Mouse (Mus musculus): ENCODE data around the gene Dennd1b. TPM values are rescaled to one million over a fixed set of nuclear protein-coding genes. Genes with fewer than 3 reads are reported as not detected.

Gene Dennd1b
- total and polyA plus RNA-seq, 2 experiments from 2014 or later, result 11.1 to 39.6 TPM

- ATAC-seq (ENCODE audit: insufficient read depth, low read depth), result no peak
- H3K4me3 ChIP-seq (ENCODE audit: low read depth, low read length), result no peak overlapping the region
- H3K4me2 ChIP-seq (ENCODE audit: low read depth, low read length), result no peak overlapping the region
- no peaks in the 10 kb centered on the region for H3K9me3 ChIP-seq (replicated peaks; ENCODE audit: control insufficient read depth, low read length)
- no peaks in the 10 kb centered on the region for H3K36me3 ChIP-seq (replicated peaks; ENCODE audit: control insufficient read depth, insufficient read depth, low read length)
- peak; percentile 9 for DNase-seq (ENCODE audit: low spot score)
- WGBS, result 71% methylated on average over 6 of the region's 6 CpGs
- no peak overlapping the region for H3K27ac ChIP-seq (ENCODE audit: low read depth)
- no peak for TF ChIP-seq EP300 (IDR thresholded peaks at IDR 0.05; ENCODE audit: low read depth)
- TF ChIP-seq CTCF (IDR thresholded peaks at IDR 0.05; ENCODE audit: low read depth), result no peak
- no peaks in the 10 kb centered on the region for H3K27me3 ChIP-seq (ENCODE audit: control insufficient read depth, insufficient read depth, low read length)
- H3K4me1 ChIP-seq (ENCODE audit: control insufficient read depth, insufficient read depth), result peaks cover 7% of the 10 kb centered on the region; the same call in 1 of the 2 replicates
- no peak overlapping the region for H3K9ac ChIP-seq (replicated peaks; ENCODE audit: low read depth, low read length)
Measured at GRCm38 (mm10) chr1:139079523-139079922, 116.3 kb downstream of the Dennd1b start.

DNA sequence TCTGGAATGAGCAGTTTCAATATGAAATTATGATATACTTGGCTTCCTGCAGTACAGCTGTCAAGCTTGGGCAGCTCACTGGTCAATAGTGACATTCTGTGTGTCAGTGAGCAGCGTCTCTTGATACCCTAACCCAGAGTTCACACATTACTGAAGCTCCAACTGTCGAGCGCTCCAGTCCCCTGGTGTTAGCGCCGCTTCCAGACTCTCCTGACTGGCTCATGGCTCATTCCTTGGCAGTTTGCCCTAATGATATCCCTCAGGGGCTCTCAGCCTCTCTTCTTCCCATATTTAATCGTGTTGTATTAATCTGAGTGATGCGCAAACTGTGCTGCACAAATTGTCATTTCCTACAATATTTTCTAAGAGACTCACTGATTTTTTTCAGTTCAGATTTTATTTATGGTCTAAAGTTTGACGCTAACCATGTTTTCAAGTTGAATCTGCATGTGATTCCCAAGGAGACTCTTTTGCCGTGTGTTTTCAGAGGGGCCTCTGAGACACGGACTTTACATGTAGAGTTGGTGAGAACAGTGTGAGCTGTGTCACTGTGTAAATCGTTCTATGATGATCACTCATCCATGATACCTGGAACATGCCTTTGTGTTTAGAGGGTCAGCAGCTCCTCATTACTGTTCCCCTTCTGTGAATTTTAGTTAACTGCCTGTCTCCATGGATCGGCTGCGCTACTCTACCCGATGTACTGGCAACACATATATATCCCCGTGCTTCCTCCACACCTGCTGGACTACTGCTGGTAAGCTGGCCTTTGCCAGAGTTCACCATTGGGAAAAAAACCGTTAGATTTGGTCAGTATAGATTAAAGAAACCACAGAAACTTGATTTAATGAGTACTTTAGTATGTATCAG is 117.5 kb downstream of the Dennd1b start:
- Histone ChIP-seq H3K9ac (replicated peaks; ENCODE audit: low read depth, low read length) (no peak overlapping the region), H3K4me2 (ENCODE audit: low read depth, low read length) (peak overlapping the region; percentile 30; the same call in 1 of the 2 replicates), H3K4me3 (ENCODE audit: low read depth, low read length) (no peak overlapping the region), H3K27me3 (ENCODE audit: control insufficient read depth, insufficient read depth, low read length) (no peaks in the 10 kb centered on the region), H3K27ac (ENCODE audit: low read depth) (no peak overlapping the region), H3K4me1 (ENCODE audit: control insufficient read depth, insufficient read depth) (peaks cover 7% of the 10 kb centered on the region; the same call in 1 of the 2 replicates), H3K36me3 (replicated peaks; ENCODE audit: control insufficient read depth, insufficient read depth, low read length) (no peaks in the 10 kb centered on the region), H3K9me3 (replicated peaks; ENCODE audit: control insufficient read depth, low read length) (no peaks in the 10 kb centered on the region)
- ATAC-seq (ENCODE audit: insufficient read depth, low read depth) (no peak), DNase-seq (ENCODE audit: low spot score) (peak; percentile 51)
- 51% methylated on average over 16 of the region's 16 CpGs for WGBS
- TF ChIP-seq CTCF (IDR thresholded peaks at IDR 0.05; ENCODE audit: low read depth), result no peak
- TF ChIP-seq EP300 (IDR thresholded peaks at IDR 0.05; ENCODE audit: low read depth), result no peak

GRCm38 (mm10) chr1:139083382-139083781 is 120.1 kb downstream of the Dennd1b start:
- peak; percentile 6 for DNase-seq (ENCODE audit: low spot score)
- Histone ChIP-seq H3K4me1 (ENCODE audit: control insufficient read depth, insufficient read depth) (peaks cover 7% of the 10 kb centered on the region; the same call in 1 of the 2 replicates), H3K27ac (ENCODE audit: low read depth) (no peak overlapping the region), H3K9ac (replicated peaks; ENCODE audit: low read depth, low read length) (no peak overlapping the region), H3K4me3 (ENCODE audit: low read depth, low read length) (no peak overlapping the region), H3K36me3 (replicated peaks; ENCODE audit: control insufficient read depth, insufficient read depth, low read length) (no peaks in the 10 kb centered on the region), H3K9me3 (replicated peaks; ENCODE audit: control insufficient read depth, low read length) (no peaks in the 10 kb centered on the region), H3K4me2 (ENCODE audit: low read depth, low read length) (no peak overlapping the region), H3K27me3 (ENCODE audit: control insufficient read depth, insufficient read depth, low read length) (no peaks in the 10 kb centered on the region)
- 64% methylated on average over 2 of the region's 2 CpGs for WGBS
- ATAC-seq (ENCODE audit: insufficient read depth, low read depth), result no peak
- TF ChIP-seq CTCF (IDR thresholded peaks at IDR 0.05; ENCODE audit: low read depth) (peak; percentile 47), EP300 (IDR thresholded peaks at IDR 0.05; ENCODE audit: low read depth) (no peak)

DNA sequence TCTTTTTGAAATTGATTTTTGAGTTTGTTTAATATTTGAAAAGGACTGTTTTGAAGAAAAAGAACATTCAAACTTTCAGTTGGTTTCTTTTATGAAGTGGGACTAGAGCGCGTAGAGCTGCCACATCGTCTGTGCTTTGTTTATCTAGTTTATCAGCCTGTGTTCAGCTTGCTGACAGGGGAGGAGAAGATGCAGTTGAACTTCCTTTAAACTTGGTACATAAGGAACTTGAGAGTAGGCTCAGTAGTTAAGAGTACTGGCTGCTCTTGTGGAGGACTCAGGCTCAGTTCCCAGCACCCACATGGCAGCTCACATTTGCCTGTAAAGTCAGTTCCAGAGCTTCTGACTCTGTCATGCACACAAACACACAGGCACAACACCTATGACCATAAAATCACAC is 124.3 kb downstream of the Dennd1b start:
- no peak overlapping the region for H3K27ac ChIP-seq (ENCODE audit: low read depth)
- no peaks in the 10 kb centered on the region for H3K27me3 ChIP-seq (ENCODE audit: control insufficient read depth, insufficient read depth, low read length)
- no peaks in the 10 kb centered on the region for H3K4me1 ChIP-seq (ENCODE audit: control insufficient read depth, insufficient read depth)
- no peak overlapping the region for H3K4me3 ChIP-seq (ENCODE audit: low read depth, low read length)
- H3K9me3 ChIP-seq (replicated peaks; ENCODE audit: control insufficient read depth, low read length), result no peaks in the 10 kb centered on the region
- DNase-seq (ENCODE audit: low spot score) (no peak), ATAC-seq (ENCODE audit: insufficient read depth, low read depth) (no peak)
- H3K36me3 ChIP-seq (replicated peaks; ENCODE audit: control insufficient read depth, insufficient read depth, low read length), result no peaks in the 10 kb centered on the region
- TF ChIP-seq CTCF (IDR thresholded peaks at IDR 0.05; ENCODE audit: low read depth), result no peak
- no peak for TF ChIP-seq EP300 (IDR thresholded peaks at IDR 0.05; ENCODE audit: low read depth)
- 71% methylated on average over 3 of the region's 3 CpGs for WGBS
- H3K9ac ChIP-seq (replicated peaks; ENCODE audit: low read depth, low read length), result no peak overlapping the region
- H3K4me2 ChIP-seq (ENCODE audit: low read depth, low read length), result no peak overlapping the region

- H3K4me1 ChIP-seq (ENCODE audit: control insufficient read depth, insufficient read depth), result no peaks in the 10 kb centered on the region
- no peak overlapping the region for H3K9ac ChIP-seq (replicated peaks; ENCODE audit: low read depth, low read length)
- H3K36me3 ChIP-seq (replicated peaks; ENCODE audit: control insufficient read depth, insufficient read depth, low read length), result no peaks in the 10 kb centered on the region; the same call in 1 of the 2 replicates
- no peaks in the 10 kb centered on the region for H3K27me3 ChIP-seq (ENCODE audit: control insufficient read depth, insufficient read depth, low read length)
- no peaks in the 10 kb centered on the region for H3K9me3 ChIP-seq (replicated peaks; ENCODE audit: control insufficient read depth, low read length)
- H3K27ac ChIP-seq (ENCODE audit: low read depth), result no peak overlapping the region
- ATAC-seq (ENCODE audit: insufficient read depth, low read depth) (no peak), DNase-seq (ENCODE audit: low spot score) (no peak)
- no peak overlapping the region for H3K4me2 ChIP-seq (ENCODE audit: low read depth, low read length)
- WGBS, result 91% methylated on average over 3 of the region's 3 CpGs
- TF ChIP-seq CTCF (IDR thresholded peaks at IDR 0.05; ENCODE audit: low read depth), result no peak
- no peak for TF ChIP-seq EP300 (IDR thresholded peaks at IDR 0.05; ENCODE audit: low read depth)
- no peak overlapping the region for H3K4me3 ChIP-seq (ENCODE audit: low read depth, low read length)
Measured at GRCm38 (mm10) chr1:139090744-139091143, 127.5 kb downstream of the Dennd1b start.
